Mouse (Mus musculus) olfactory bulb, adult 2 months (tissue): Measurements from ENCODE around the gene Fbln5.

Experiments
- CTCF ChIP-seq: fragments of 200-500 bp; IDR thresholded peaks from 2 replicates; pipeline ENCODE4 v1.5.1; 2012; ENCODE audit warnings: low read depth, mild to moderate bottlenecking, low read length, moderate library complexity; ENCODE audit not compliant: insufficient read depth
- POLR2A ChIP-seq: fragments of 200-500 bp; IDR thresholded peaks from 2 replicates; pipeline ENCODE4 v1.6.1; 2012; ENCODE audit warnings: mild to moderate bottlenecking, low read depth, low read length, moderate library complexity; ENCODE audit not compliant: insufficient read depth

- TF ChIP-seq CTCF: no peak
- TF ChIP-seq POLR2A: no peak
These were observed 17.8 kb downstream of the Fbln5 start for GRCm38 (mm10) chr12:101801051-101801450.
